8 mouse cellular contexts compared by ENCODE assay signal in genomic region chr15:78842371-78843163, GRCm38 (mm10). TPM values are rescaled to one million over a fixed set of nuclear protein-coding genes. Genes with fewer than 3 reads are reported as not detected.
A peak's percentile ranks its signal among the peaks of the same experiment; 100 is the strongest.
DNase-seq lines count a peak whose midpoint lies in the region; ATAC-seq lines count a peak whose summit lies in the region.

Gene Cdc42ep1, plus strand, starts transcription at chr15:78842624.

- no peak within 1 kb of the TSS; the same call in 1 of the 2 replicates for H3K27ac ChIP-seq in forebrain, embryonic 14.5 days (ENCODE audit: low read depth, low read length)

- DNase-seq in cerebellum, adult 18-20 months, result peak; percentile 33 to 44
- no peak for DNase-seq in cerebellum, adult 11 months
- DNase-seq in adrenal gland, adult 18-20 months (ENCODE audit: low spot score in 2 of 2), result peak; percentile 73 to 81
- no peak for DNase-seq in forebrain, embryonic 14.5 days (ENCODE audit: low spot score)
- peak; percentile 78 for DNase-seq in heart, postnatal 4 days
- DNase-seq in layer of hippocampus, postnatal 36 days, result peak in 1 of 2 experiments; percentile 35
- peak; percentile 57 for DNase-seq in urinary bladder, postnatal 25 days (ENCODE audit: low spot score)

- peak within 1 kb of the TSS; percentile 79 for H3K4me2 ChIP-seq in forebrain, embryonic 14.5 days (ENCODE audit: low read length)

- WGBS in forebrain, embryonic 14.5 days, result under 1% methylated on average over 67 of the region's 86 CpGs

- no peaks in the 10 kb centered on the region for H3K36me3 ChIP-seq in forebrain, embryonic 14.5 days (ENCODE audit: control insufficient read depth, insufficient read depth, low read length)

- peak; percentile 53 for ATAC-seq in forebrain, embryonic 14.5 days
- ATAC-seq in megakaryocyte, adult 5-6 weeks (ENCODE audit: poor library complexity, severe bottlenecking), result peak; percentile 35; the same call in 1 of the 2 replicates

- peaks cover 33% of the 10 kb centered on the region for H3K27me3 ChIP-seq in forebrain, embryonic 14.5 days (replicated peaks; ENCODE audit: control insufficient read depth, insufficient read depth, low read length)

- H3K4me1 ChIP-seq in forebrain, embryonic 14.5 days (ENCODE audit: control insufficient read depth, insufficient read depth, low read length), result peaks cover 14% of the 10 kb centered on the region; the same call in 1 of the 2 replicates

- H3K4me3 ChIP-seq in forebrain, embryonic 14.5 days (ENCODE audit: low read depth, low read length), result peak within 1 kb of the TSS; percentile 39

- no peaks in the 10 kb centered on the region for H3K9me3 ChIP-seq in forebrain, embryonic 14.5 days (replicated peaks; ENCODE audit: control insufficient read depth, low read length)

- H3K9ac ChIP-seq in forebrain, embryonic 14.5 days (ENCODE audit: low read length), result peak within 1 kb of the TSS; percentile 62

RNA-seq across cellular contexts. Expression of gene Cdc42ep1, which starts in this region (rescaled TPM):
- 10 to 100 TPM; 36.2 to 53.1 TPM for total RNA-seq in adrenal gland, adult 18-20 months (2021)
- polyA plus RNA-seq in forebrain, embryonic 14.5 days (2014; fragmentation: Nextera tagmentation; extraction: Ambion mirVana), result 5.1 and 8.0 TPM in 2 replicates
- total RNA-seq in heart, postnatal 4 days (2021), result 10 to 100 TPM; 55.3 to 59.9 TPM
- total RNA-seq in layer of hippocampus, postnatal 36 days (2021), result 10 to 100 TPM; 12.4 to 13.2 TPM
- total RNA-seq in megakaryocyte, adult 5-6 weeks (2015), result not detected in 2 replicates
- total RNA-seq in megakaryocyte, adult 5-6 weeks (2017), result 0.26 TPM in 1 of 2 replicates, not detected in the other

Comparison
In these comparisons a context has a peak if more than half of its experiments do, and no peak if none do; other contexts are left out.
1. RNA of gene Cdc42ep1 (total RNA-seq): 55.3 to 59.9 TPM in heart, postnatal 4 days, 36.2 to 53.1 TPM in adrenal gland, adult 18-20 months and 12.4 to 13.2 TPM in layer of hippocampus, postnatal 36 days; 0.26 TPM in megakaryocyte, adult 5-6 weeks; every median in the first group is over 10 times any median in the second.
2. DNase-seq: peak in cerebellum, adult 18-20 months (2 of 2), adrenal gland, adult 18-20 months (2 of 2), heart, postnatal 4 days (single experiment) and urinary bladder, postnatal 25 days (single experiment); none in cerebellum, adult 11 months (single experiment) and forebrain, embryonic 14.5 days (single experiment).
3. Peak in ATAC-seq in megakaryocyte, adult 5-6 weeks; RNA of the gene not detected or under 1 TPM.